Mouse (Mus musculus): Measurements from ENCODE around the gene Atp6v1b1.

DNA sequence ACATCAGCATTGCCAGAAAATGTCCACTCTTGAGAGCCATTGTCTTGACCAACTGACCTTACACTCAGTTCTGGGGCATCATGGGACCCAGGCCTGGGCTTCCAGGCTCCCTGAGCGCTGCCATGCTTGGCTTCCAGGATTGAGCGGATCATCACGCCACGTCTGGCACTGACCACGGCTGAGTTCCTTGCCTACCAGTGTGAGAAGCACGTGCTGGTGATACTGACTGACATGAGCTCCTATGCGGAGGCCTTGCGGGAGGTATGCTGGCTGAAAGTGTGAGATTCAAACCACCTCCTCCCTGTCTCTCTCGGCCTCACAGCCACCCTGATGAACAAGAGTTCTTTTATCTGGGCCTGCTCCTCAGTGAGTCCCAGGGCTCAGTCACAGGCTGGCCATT lies 13.3 kb downstream of the Atp6v1b1 start:
- TF ChIP-seq POLR2A (IDR thresholded peaks at IDR 0.05; ENCODE audit: borderline replicate concordance, low read depth, low read length): no peak
- TF ChIP-seq CTCF (IDR thresholded peaks at IDR 0.05; ENCODE audit: low read depth, low read length): no peak

Data from bone marrow macrophage, adult 2 months (primary cell).